Mouse (Mus musculus) heart, postnatal 14 days (tissue): Measurements from ENCODE around the gene Isyna1. TPM values are rescaled to one million over a fixed set of nuclear protein-coding genes. Genes with fewer than 3 reads are reported as not detected.
A peak's percentile ranks its signal among the peaks of the same experiment; 100 is the strongest.

Experiments used
- DNase-seq, 2 experiments: peaks; one replicate each; pipeline ENCODE4 v3.0.0; 2021 to 2022
- intact Hi-C: fragments of 180-260 bp; cut with DNase I; formaldehyde crosslinking; loops from one replicate; pipeline ENCODE4 v1.15.1; 2025
- long read RNA-seq, 2 experiments: library from polyadenylated mRNA; stranded (forward); transcript quantifications; one replicate each; pipeline ENCODE4 v2.0.0; 2021
- total RNA-seq, 2 experiments: library from RNA; stranded (reverse); gene quantifications; 2 replicates each; pipeline ENCODE4 v1.2.3; 2021

Gene Isyna1
- 10 to 100 TPM; 25.8 to 27.7 TPM for total RNA-seq
- long read RNA-seq, experiment 1, transcript Isyna1-201 (11 exons, 1,836 nt) = major isoform, 35 of 40 reads
- long read RNA-seq, experiment 1, partial matches to known transcripts = 2 of 40 reads
- long read RNA-seq, experiment 1, other reads (novel, unspliced or antisense) = 1 of 40 reads
- long read RNA-seq, experiment 2, transcript Isyna1-201 (11 exons, 1,836 nt) = major isoform, 23 of 26 reads
- long read RNA-seq, experiment 2, partial matches to known transcripts = 0 of 26 reads
- long read RNA-seq, experiment 2, other reads (novel, unspliced or antisense) = 1 of 26 reads

DNA sequence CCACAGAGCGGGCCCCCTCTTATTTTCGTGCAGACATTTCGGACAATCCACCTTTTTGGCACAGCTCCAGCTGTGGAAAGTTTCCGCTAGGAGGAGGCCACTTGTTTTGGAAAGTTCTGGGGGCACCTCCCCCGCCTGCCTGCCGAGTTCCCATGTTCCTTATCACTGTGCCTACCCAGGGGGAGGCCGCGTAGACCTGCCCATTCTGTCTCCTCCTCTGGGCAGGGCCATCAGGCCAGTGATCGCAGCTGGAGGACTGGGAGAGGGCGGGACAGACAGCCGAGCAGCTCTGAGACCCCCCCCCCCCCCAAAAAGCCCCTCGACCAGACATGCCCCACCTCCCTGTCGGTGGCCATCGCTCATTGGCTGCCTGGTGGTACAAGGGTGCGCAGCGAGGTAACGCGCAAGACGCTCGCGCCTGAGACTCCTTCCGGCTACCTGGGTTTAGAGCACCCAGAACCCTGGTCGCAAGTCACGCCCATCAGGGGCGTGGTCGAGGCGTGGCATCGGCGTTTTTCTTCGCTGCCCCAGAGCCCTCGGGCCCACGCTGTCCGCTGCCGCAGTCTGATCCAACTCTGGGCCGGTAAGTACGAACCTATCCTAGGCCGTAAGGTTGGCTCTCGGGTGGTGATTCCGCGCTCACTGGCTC is at the start of gene Isyna1:
Isyna1 (plus strand) TSS at position 413 of the 649 bp plus-strand sequence.
- DNase-seq = peak; percentile 80 to 82
- intact Hi-C loops = no loop called here

GRCm38 (mm10) chr8:70546412-70546811 is 47.8 kb upstream of the Isyna1 start:
- no peak for DNase-seq
- intact Hi-C loops = no loop called here

DNA sequence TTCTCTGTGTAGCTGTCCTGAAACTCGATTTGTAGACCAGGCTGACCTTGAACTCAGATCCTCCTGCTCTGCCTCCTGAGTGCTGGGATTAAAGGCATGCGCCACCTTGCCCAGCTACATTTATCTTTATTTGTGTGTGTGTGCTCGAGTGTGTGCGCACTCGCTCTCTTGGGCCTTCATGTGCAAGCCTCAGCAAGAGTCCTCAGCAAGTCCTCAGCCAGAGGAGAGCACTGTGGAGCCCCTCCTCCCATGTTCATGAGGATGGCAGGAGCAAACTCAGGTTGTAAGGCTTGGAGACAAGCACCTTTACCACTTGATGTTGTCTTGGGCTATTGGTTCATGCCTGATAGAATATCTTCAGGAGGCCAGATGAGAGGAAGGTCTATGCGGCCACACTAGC is 46.4 kb upstream of the Isyna1 start:
- intact Hi-C loops = no loop called here
- DNase-seq = no peak

DNA sequence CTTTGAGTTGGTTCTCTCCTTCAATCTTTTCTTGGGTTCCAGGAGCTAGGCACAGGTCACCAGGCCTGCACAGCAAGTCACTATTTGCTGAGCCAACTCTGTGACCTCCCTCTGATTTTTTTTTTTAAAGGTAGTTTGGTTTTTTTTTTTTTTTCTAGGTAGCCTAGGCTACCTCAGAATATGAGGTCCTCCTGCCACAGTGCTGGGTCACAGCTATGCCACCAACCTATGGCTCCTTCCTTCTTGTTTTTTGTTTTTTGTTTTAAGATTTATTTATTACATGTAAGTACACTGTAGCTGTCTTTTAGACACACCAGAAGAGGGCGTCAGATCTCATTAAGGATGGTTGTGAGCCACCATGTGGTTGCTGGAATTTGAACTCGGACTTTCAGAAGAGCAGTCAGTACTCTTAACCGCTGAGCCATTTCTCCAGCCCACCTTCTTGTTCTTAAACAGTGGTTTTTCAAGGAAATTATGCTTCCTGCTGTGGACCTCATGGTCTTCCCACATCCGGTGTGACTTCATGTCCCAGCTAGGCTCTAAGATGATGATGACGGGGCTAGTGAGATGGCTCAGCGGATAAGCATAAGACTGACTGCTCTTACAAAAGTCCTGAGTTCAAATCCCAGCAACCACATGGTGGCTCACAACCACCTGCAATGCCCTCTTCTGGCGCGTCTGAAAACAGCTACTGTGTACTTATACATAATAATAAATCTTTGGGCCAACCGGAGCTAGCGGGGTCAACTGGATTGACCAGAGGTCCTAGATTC is 44.6 kb upstream of the Isyna1 start:
- DNase-seq = no peak
- intact Hi-C loops = no loop called here

DNA sequence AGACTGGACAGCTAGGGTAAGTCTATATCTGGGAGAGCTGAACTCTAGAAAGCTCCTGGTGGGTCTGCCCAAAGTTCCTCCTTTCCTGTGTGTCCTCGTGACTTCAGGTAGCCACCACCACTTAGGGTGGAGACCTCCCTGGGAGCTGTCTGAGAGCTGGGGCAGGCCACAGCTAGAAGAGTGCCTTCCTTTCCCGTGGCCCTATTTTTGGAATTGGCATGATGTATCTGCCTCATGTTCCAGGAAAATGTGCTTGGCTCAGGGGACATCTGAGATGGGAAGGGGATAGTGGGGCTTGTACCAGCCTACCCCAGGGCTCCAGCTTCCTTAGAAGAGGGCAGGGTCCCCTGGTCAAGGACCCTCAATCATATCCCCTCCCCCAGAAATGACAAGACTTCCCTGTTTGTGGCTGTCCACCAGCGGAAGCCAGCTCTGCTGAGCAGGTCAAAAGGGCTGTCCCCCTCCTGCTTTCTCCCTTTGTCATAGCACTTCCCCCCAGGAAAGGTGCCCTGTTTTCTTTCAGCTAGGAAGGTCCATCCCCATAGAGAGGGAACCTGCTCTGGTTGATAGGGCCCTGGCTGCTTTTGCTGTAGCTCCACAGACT is 42.5 kb upstream of the Isyna1 start:
- intact Hi-C loops = no loop called here
- no peak for DNase-seq

- intact Hi-C loops = no loop called here
- no peak for DNase-seq
These were observed 41.3 kb upstream of the Isyna1 start for GRCm38 (mm10) chr8:70552836-70553235.

DNA sequence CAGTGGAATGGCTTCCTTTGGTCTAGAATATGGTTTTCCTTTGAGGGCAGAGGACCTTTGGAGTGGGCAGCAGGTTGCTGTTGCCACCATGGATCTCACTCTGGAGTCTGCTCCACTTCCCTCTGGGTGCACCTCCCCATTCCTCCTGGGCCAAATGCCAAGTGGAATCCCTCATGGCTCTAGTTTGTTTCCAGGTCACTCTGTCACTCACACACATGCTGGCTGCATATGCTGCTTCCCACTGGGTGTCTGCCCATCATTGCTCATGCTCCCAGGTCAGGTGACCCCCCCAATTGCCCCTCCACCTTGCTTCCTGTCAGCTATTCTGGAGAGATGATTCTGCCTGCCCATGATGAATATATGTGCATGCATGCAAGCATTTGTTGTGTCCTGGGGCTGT is 40.4 kb upstream of the Isyna1 start:
- intact Hi-C loops = no loop called here
- DNase-seq = peak; percentile 75 to 82

DNA sequence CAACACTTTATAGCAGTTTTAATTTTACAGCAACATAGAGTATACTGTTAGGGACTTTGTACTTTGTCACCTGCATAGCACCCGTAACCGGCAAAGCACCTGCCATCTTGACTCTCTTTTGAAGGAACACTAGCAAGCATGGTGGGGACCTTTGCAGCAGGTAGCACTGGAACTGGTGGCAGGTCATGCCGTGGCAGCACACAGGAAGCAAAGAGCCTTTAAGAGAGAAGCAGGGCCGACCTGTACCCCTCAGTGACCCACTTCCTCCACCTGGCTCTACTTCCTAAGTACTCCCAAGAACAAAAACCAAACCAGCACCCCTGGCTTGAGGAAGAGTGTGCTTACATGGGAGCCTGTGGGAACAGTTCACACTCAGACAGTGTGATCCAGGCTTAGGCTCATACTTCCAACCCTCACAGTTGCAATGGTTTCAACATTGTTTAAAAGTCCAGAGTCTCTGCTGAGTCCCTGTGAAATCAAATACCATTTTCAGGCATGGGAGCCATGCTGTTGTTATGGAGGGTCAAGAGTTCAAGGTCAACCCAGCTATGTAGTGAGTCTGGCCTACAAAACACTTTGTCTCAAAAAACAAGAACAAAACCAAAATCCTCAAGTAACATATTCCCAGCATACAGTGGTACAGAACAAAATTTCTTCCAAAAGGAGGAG is 39.0 kb upstream of the Isyna1 start:
- intact Hi-C loops = no loop called here
- DNase-seq = no peak

DNA sequence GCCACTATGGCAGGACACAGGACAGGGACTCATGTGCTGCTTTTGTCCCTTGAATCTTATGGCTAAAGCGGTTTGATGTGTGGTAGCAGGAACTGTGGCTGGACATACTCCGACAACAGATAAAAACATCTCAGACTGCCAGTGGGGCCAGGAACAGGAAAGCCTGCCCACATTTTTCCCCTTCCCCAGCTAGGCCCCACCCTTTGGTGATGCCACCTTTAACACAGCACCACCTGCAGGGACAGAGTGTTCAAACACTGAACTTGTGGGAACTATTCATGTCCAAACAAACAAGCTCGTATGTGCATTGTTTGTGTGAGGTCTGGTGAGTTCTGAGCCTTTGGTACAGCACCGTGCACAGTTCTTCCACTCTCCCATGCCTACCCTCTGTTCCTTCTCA is 35.8 kb upstream of the Isyna1 start:
- peak in 1 of 2 experiments; percentile 54 for DNase-seq
- intact Hi-C loops = no loop called here

GRCm38 (mm10) chr8:70558983-70559382 is 35.2 kb upstream of the Isyna1 start:
- intact Hi-C loops = no loop called here
- no peak for DNase-seq

DNA sequence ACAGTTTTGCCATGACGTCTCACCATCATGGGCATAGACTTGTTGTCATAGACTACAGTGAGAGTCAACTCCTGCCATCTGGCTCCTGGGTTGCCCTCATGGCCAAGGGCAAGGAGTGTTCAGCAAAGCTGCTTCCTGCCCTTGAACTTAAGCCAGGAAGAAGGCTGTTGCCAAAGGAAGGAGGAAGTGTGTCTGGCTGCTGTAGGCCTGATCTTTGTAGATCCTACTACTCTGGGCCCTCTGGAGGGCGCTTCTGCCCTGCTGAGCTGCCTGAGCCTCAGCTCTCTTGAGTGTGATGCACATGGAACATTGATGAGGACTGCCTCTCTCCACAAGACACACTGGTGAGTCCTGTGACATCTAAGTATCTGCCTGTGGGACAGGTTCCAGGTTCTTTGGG is 34.1 kb upstream of the Isyna1 start:
- DNase-seq = peak; percentile 68 to 79
- intact Hi-C loops = loop anchor here (1.0 to 2.0 kb wide), 2 partner anchors 25 to 51 kb away; no protein-coding TSS in a partner anchor

GRCm38 (mm10) chr8:70560564-70560963 is 33.6 kb upstream of the Isyna1 start:
- intact Hi-C loops = loop anchor here (1.0 to 2.0 kb wide), 2 partner anchors 25 to 50 kb away; no protein-coding TSS in a partner anchor
- no peak for DNase-seq

DNA sequence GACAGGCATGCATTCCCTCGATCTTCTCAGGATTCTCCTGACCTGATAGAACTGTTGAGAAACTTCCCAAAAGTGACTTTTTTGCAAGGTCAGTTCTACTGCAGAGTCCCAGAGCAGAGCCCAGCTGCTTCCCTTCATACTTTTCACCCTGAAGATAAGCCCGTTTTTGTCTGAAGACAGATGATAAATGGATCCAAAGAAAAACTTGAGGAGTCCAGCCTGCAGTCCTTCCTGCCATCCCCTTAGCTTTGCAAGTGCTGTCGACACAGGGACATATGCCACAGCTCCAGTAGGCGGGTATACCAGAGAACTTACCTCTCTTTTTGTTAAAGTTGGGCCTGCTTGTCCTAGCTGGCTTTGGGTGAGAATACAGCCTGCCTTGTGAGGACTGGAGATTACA is 32.8 kb upstream of the Isyna1 start:
- DNase-seq = no peak

GRCm38 (mm10) chr8:70561809-70562535 is 32.2 kb upstream of the Isyna1 start:
- peak; percentile 72 to 80 for DNase-seq
- intact Hi-C loops = loop anchor here (2.0 kb wide), 1 partner anchor 49 kb away; no protein-coding TSS in a partner anchor

More for the DNA sequence above, 32.8 kb upstream of the Isyna1 start:
- intact Hi-C loops = loop anchor here (2.0 kb wide), 1 partner anchor 49 kb away; no protein-coding TSS in a partner anchor

DNA sequence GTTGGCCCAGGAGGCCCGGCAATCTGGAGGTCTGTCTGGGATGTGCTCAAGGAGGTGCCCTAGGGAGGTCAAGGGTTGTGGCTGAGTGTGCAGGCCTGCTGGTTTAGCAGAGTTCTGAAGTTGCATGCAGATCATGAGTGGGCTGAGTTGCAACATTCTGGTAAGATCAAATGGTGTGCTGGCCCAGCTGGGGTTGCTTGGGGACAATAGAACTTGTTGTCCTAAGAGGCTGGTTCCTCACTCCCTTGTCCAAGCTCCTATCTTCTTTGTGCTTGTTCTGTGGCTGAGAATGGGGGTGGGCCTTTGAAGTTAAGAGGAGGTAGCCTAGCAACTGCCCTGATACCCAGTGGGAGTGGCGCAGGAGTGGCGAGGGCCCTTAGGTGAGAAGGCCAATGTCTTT is 31.4 kb upstream of the Isyna1 start:
- intact Hi-C loops = no loop called here
- peak in 1 of 2 experiments; percentile 51 for DNase-seq

DNA sequence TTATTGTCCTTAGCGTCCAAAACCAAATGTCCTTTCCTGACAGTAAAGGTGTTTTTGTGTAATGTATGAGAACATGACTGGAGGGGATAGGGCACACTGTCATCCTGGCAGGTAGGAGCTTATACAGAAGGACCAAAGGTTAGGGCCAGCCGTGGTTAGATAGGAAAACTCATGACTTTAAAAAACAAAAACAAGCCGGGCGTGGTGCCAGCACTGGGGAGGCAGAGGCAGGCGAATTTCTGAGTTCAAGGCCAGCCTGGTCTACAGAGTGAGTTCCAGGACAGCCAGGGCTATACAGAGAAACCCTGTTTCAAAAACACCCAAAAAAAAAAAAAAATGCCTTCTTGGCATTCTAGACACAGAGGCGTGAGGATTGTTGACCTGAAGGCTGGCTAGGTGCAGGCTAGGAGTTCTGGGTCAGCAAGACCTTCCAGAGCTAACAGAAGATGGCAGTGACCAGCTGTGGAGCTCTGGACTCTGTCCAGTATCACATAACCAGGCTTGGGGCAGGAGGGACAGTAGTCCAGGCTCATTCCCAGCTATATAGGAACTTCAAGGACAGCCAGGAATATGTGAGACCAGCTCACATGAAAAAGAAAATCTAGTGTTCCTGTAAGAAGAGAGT is 30.3 kb upstream of the Isyna1 start:
- intact Hi-C loops = no loop called here

DNA sequence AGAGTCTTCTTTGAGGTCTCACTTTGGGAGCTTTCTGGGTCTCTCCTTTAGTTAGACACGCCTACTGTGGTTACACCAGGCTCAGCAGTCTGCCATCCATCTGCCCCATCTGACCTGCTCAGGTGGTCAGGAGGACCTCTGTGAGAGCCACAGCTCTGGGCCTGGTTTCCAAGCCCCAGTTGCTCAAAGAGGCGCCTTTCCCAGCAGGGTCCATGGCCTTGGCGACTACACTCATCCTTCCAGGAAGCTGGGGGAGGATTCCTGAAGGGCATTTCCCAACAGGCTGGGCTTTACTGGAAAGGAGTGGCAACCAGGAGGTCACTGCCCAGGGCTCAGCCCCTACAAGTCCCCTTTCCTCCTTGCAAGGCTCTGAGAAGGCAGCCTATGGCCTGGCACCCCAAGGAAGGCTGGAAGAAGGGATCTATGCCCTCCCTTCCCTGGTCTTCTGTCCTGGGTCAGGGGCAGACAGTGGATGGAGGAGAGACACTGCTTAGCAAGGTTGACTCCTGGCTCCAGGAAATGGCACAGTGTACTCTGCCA is 29.4 kb upstream of the Isyna1 start:
- no peak for DNase-seq

More for the DNA sequence above, 30.3 kb upstream of the Isyna1 start:
- no peak for DNase-seq

DNA sequence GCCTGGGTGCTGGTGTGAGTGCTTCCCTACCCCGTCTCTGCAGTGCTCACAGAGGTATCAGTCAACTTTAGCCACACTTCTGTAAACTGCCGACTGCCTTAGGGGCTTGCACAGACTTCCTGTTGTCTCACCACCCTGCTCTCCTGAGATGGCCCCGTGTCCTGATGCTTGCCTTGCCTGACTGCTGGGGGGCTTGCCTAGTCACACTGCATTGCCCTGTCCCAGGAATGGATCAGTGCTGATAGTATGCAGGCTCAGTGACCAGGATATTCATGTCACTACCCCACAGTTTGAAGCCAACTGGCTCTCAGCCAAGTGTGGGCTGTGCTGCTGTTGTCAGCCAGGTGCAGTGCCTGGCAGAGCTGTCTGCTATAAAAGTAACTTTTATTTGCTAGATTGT is 28.6 kb upstream of the Isyna1 start:
- intact Hi-C loops = no loop called here
- peak; percentile 60 to 66 for DNase-seq

More for the DNA sequence above, 29.4 kb upstream of the Isyna1 start:
- intact Hi-C loops = no loop called here

DNA sequence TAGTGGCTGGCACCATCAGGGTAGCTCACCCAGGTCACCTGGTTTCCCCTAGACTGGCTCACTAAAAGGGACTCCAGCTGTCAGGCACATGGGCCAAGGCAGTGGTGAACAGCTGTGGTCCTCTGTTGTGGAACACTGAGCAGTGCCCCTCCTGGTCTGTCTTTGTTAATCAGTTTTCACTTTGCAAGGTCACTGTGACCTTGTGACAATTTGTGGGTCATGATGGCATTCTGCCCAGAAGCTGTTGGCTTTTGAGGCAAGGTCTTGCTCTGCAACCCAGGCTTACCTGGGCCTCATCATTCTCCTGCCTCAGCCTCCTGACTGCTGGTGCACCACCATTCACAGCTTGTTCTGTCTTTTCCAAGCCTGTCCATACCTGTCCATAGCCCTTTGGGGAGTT is 23.8 kb upstream of the Isyna1 start:
- intact Hi-C loops = loop anchor here (5.0 kb wide), 1 partner anchor 827 kb away; the partner anchor contains the start of genes Babam1 and Ushbp1
- DNase-seq = no peak
